Mouse (Mus musculus) macrophage (primary cell): Measurements from ENCODE around the gene Uhrf1bp1l. TPM values are rescaled to one million over a fixed set of nuclear protein-coding genes. Genes with fewer than 3 reads are reported as not detected.

Source experiments
- H3K27ac ChIP-seq: fragments of 350-480 bp; formaldehyde crosslinking; 2 replicates; pipeline ENCODE4 v1.9.0; 2021
- H3K36me3 ChIP-seq: fragments of 350-480 bp; formaldehyde crosslinking; 2 replicates; pipeline ENCODE4 v1.9.0; 2021; ENCODE audit errors: inconsistent target
- H3K4me3 ChIP-seq: fragments of 350-480 bp; formaldehyde crosslinking; 2 replicates; pipeline ENCODE4 v1.9.0; 2021; ENCODE audit errors: inconsistent target
- H3K79me2 ChIP-seq: fragments of 350-480 bp; formaldehyde crosslinking; 2 replicates; pipeline ENCODE4 v1.9.0; 2021; ENCODE audit errors: inconsistent target
- WGBS: methylation state at CpG from one replicate; pipeline ENCODE4 v1.1.7; 2026; ENCODE audit warnings: inconsistent platforms; ENCODE audit not compliant: missing documents; 5-methylcytosine and 5-hydroxymethylcytosine counted together
- polyA plus RNA-seq: library from polyadenylated mRNA; stranded (reverse); fragments of 250-400 nt; gene quantifications from 3 replicates; pipeline ENCODE4 v1.2.4, GENCODE M21; 2018; ENCODE audit warnings: inconsistent platforms

Gene Uhrf1bp1l
- polyA plus RNA-seq, 1 experiment from 2014 or later = 54.1 TPM

- WGBS = 45% methylated on average over 3 of the region's 3 CpGs
- no peak overlapping the region for H3K27ac ChIP-seq
- no peak overlapping the region for H3K4me3 ChIP-seq
- no peaks in the 10 kb centered on the region for H3K79me2 ChIP-seq
- no peaks in the 10 kb centered on the region for H3K36me3 ChIP-seq
Observed at GRCm38 (mm10) chr10:89837476-89837875, 92.7 kb downstream of the Uhrf1bp1l start.

- no peak overlapping the region for H3K4me3 ChIP-seq
- WGBS = 89% methylated on average over 3 of the region's 3 CpGs
Observed at GRCm38 (mm10) chr10:89838834-89839233, 94.0 kb downstream of the Uhrf1bp1l start.

GRCm38 (mm10) chr10:89850951-89851350 lies 106.2 kb downstream of the Uhrf1bp1l start:
- H3K79me2 ChIP-seq = no peaks in the 10 kb centered on the region
- WGBS = 95% methylated on average over 6 of the region's 6 CpGs
- H3K27ac ChIP-seq = no peak overlapping the region
- H3K4me3 ChIP-seq = no peak overlapping the region
- H3K36me3 ChIP-seq = no peaks in the 10 kb centered on the region

More at GRCm38 (mm10) chr10:89838834-89839233, 94.0 kb downstream of the Uhrf1bp1l start:
- H3K79me2 ChIP-seq = no peaks in the 10 kb centered on the region
- H3K27ac ChIP-seq = no peak overlapping the region
- no peaks in the 10 kb centered on the region for H3K36me3 ChIP-seq

- H3K27ac ChIP-seq = no peak overlapping the region
- H3K79me2 ChIP-seq = no peaks in the 10 kb centered on the region
- no peaks in the 10 kb centered on the region for H3K36me3 ChIP-seq
- WGBS = 95% methylated on average over 5 of the region's 5 CpGs
- H3K4me3 ChIP-seq = no peak overlapping the region
Observed at GRCm38 (mm10) chr10:89855251-89855875, 110.6 kb downstream of the Uhrf1bp1l start.

DNA sequence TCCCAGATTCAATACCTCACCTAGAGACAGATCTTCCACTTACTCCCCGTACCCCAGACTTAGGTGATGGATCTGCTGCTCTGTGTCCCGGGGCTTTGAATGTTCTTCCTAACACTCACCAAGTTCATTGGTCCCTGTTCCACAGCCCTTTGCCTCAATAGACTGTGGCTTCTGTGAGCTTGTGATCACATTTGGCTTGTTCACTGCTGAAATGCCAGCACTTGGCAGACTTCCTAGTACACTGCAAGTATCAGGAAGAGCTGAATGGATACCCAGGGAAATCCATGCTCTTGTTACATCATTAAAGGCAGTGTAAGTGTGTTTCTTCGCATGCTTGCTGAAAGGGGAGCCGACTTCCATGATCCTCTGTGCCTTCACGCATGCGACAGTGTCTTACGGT lies 111.5 kb downstream of the Uhrf1bp1l start:
- no peaks in the 10 kb centered on the region for H3K79me2 ChIP-seq
- H3K36me3 ChIP-seq = no peaks in the 10 kb centered on the region
- WGBS = 97% methylated on average over 7 of the region's 7 CpGs
- H3K4me3 ChIP-seq = no peak overlapping the region
- no peak overlapping the region for H3K27ac ChIP-seq

DNA sequence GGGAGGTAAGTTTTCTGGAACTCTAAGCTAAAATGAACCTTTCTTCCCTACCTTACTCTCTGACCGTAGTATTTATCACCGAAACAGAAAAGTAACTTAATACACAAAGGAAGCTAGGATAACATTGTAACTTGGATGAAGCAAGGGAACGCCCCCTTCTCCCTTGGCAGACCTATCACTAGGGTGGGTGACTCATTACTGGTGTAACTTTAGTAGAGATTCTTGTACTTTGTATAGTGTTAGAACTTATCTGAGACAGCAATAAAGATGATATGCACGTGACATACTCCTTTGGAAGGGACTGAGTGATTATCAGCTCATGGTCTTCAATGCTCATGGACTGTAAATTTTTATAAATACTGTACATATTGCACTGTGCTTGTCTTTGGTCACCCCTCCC lies 123.4 kb downstream of the Uhrf1bp1l start:
- H3K36me3 ChIP-seq = no peaks in the 10 kb centered on the region
- no peak overlapping the region for H3K4me3 ChIP-seq
- H3K27ac ChIP-seq = no peak overlapping the region
- 98% methylated on average over 4 of the region's 4 CpGs for WGBS
- H3K79me2 ChIP-seq = no peaks in the 10 kb centered on the region

GRCm38 (mm10) chr10:89868836-89869235 lies 124.0 kb downstream of the Uhrf1bp1l start:
- Histone ChIP-seq H3K79me2 (no peaks in the 10 kb centered on the region), H3K4me3 (no peak overlapping the region), H3K27ac (no peak overlapping the region), H3K36me3 (no peaks in the 10 kb centered on the region)
- 66% methylated on average over 3 of the region's 3 CpGs for WGBS

Other genes with a start within 250 kb of the Uhrf1bp1l start
- not detected in 3 replicates for gene Nr1h4, start 211.4 kb upstream of the Uhrf1bp1l start, polyA plus RNA-seq
- gene Slc17a8, start 123.7 kb upstream of the Uhrf1bp1l start, polyA plus RNA-seq = 0.08 to 0.33 TPM (median 0.22 TPM) in 3 replicates
- gene Scyl2, start 58.7 kb upstream of the Uhrf1bp1l start, polyA plus RNA-seq = 26.7 to 47.7 TPM (median 33.0 TPM) in 3 replicates
- 12.9 to 14.2 TPM (median 13.9 TPM) in 3 replicates for gene Actr6, start 12.7 kb upstream of the Uhrf1bp1l start, polyA plus RNA-seq
- gene Anks1b, start 128.5 kb downstream of the Uhrf1bp1l start, polyA plus RNA-seq = not detected in 3 replicates